ENCODE assay signal across 27 mouse cellular contexts in the genomic region with DNA sequence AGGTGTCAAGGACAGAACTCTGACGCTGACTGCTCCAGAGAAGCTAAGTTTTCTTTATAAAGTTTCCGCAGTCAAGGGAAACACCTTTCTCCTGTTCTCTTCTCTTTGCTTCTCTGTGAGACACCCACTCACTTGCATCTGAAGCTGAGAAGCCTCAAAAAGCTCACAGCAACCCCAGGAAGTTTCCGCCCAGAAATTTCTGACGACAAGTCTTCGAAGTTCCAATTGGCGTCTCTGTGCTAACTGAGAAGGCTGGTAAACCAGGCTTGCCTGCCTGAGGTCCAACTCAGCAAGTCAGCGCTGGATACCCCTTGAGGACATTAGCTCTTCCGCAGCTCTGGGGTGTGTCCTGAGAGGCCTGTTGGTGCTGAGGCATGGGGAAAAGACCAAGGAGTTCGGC. TPM values are rescaled to one million over a fixed set of nuclear protein-coding genes. Genes with fewer than 3 reads are reported as not detected.
DNase-seq lines count a peak whose midpoint lies in the region; ATAC-seq and TF ChIP-seq lines count a peak whose summit lies in the region.
"Had no signal": no experiment of that assay in that cellular context is flagged by ENCODE, and none has a peak within 500 bp of the region (broad histone marks: within the 10 kb centered on the region; RNA-seq: fewer than 3 reads in every experiment).

Gene Fasl (minus strand): TSS at position 157 of the 400 bp plus-strand sequence.

- no peaks in the 10 kb centered on the region for H3K9me3 ChIP-seq in hindbrain, embryonic 12.5 days (replicated peaks)
- no peaks in the 10 kb centered on the region for H3K9me3 ChIP-seq in forebrain, embryonic 10.5 days
- H3K9me3 ChIP-seq: embryonic facial prominence, embryonic 13.5 days; intestine, embryonic 15.5 days; kidney, embryonic 15.5 days; limb, embryonic 10.5 days; megakaryocyte, embryonic 14.5 days; midbrain, embryonic 15.5 days had no signal

- WGBS in small intestine, adult 2 months: 80% methylated on average over 9 of the region's 9 CpGs
- 88% methylated on average over 9 of the region's 9 CpGs for WGBS in hindbrain, embryonic 12.5 days
- 88% methylated on average over 9 of the region's 9 CpGs for WGBS in forebrain, embryonic 10.5 days

- peak within 1 kb of the TSS; percentile 28 for H3K4me3 ChIP-seq in small intestine, adult 2 months (ENCODE audit: low read depth, low read length)
- H3K4me3 ChIP-seq in hindbrain, embryonic 12.5 days: no peak within 1 kb of the TSS
- H3K4me3 ChIP-seq in forebrain, embryonic 10.5 days: no peak within 1 kb of the TSS
- H3K4me3 ChIP-seq: embryonic facial prominence, embryonic 13.5 days; gastrocnemius, adult 2 months; heart, adult 2 months; intestine, embryonic 15.5 days; kidney, embryonic 15.5 days; left cerebral cortex, adult 2 months; limb, embryonic 10.5 days; megakaryocyte, embryonic 14.5 days; midbrain, embryonic 15.5 days had no signal

- no peak for TF ChIP-seq POLR2A in small intestine, adult 2 months (IDR thresholded peaks at IDR 0.05; ENCODE audit: low read depth, low read length)

- H3K27me3 ChIP-seq in small intestine, adult 2 months (ENCODE audit: control insufficient read depth, insufficient read depth, low read length): no peaks in the 10 kb centered on the region
- H3K27me3 ChIP-seq in hindbrain, embryonic 12.5 days: no peaks in the 10 kb centered on the region
- H3K27me3 ChIP-seq in forebrain, embryonic 10.5 days (ENCODE audit: poor library complexity, severe bottlenecking): no peaks in the 10 kb centered on the region
- H3K27me3 ChIP-seq: embryonic facial prominence, embryonic 13.5 days; intestine, embryonic 15.5 days; kidney, embryonic 15.5 days; megakaryocyte, embryonic 14.5 days; midbrain, embryonic 15.5 days had no signal

- no peaks in the 10 kb centered on the region for H3K36me3 ChIP-seq in small intestine, adult 2 months (ENCODE audit: control insufficient read depth, insufficient read depth, low read length)
- H3K36me3 ChIP-seq in hindbrain, embryonic 12.5 days: no peaks in the 10 kb centered on the region
- H3K36me3 ChIP-seq in forebrain, embryonic 10.5 days (replicated peaks): no peaks in the 10 kb centered on the region
- H3K36me3 ChIP-seq: embryonic facial prominence, embryonic 13.5 days; intestine, embryonic 15.5 days; kidney, embryonic 15.5 days; limb, embryonic 10.5 days; midbrain, embryonic 15.5 days had no signal

- 0 out of 2 replicates have a peak, but pooled peaks have one; percentile 27 for ATAC-seq in frontal cortex, adult (ENCODE audit: low TSS enrichment)
- ATAC-seq in hindbrain, embryonic 12.5 days (ENCODE audit: low FRiP score): no peak
- ATAC-seq: forebrain, embryonic 16.5 days; intestine, embryonic 15.5 days; liver, postnatal 0 days; midbrain, embryonic 15.5 days had no signal

- no peak within 1 kb of the TSS for H3K9ac ChIP-seq in hindbrain, embryonic 12.5 days
- H3K9ac ChIP-seq: embryonic facial prominence, embryonic 13.5 days; intestine, embryonic 15.5 days; kidney, embryonic 15.5 days; liver, postnatal 0 days; midbrain, embryonic 15.5 days had no signal

- peak within 1 kb of the TSS; percentile 6; the same call in 1 of the 2 replicates for H3K27ac ChIP-seq in small intestine, adult 2 months (ENCODE audit: insufficient read depth, low read depth, low read length)
- H3K27ac ChIP-seq in hindbrain, embryonic 12.5 days: no peak within 1 kb of the TSS
- H3K27ac ChIP-seq in forebrain, embryonic 10.5 days: no peak within 1 kb of the TSS
- H3K27ac ChIP-seq: embryonic facial prominence, embryonic 13.5 days; gastrocnemius, adult 2 months; heart, adult 2 months; intestine, embryonic 15.5 days; kidney, embryonic 15.5 days; left cerebral cortex, adult 2 months; limb, embryonic 10.5 days; midbrain, embryonic 15.5 days had no signal

- DNase-seq in frontal cortex, postnatal 25 days (ENCODE audit: low spot score in 2 of 2): no peak
- peak; percentile 15 for DNase-seq in brain, adult 2 months (ENCODE audit: low read depth, low spot score)
- peak; percentile 45 for DNase-seq in thymus, postnatal 4 days
- DNase-seq in forebrain, embryonic 10.5 days (ENCODE audit: extremely low spot score, low spot score): no peak
- no peak for DNase-seq in retina, postnatal 1 day
- DNase-seq: adrenal gland, postnatal 10 days; cerebellum, adult 11-12 months; cerebellum, postnatal 14 days; gastrocnemius, adult 2 months; heart, adult 2 months; kidney, postnatal 4 days; layer of hippocampus, adult 9-11 months; liver, postnatal 0 days; lung, postnatal 10 days had no signal

- H3K4me1 ChIP-seq in small intestine, adult 2 months (ENCODE audit: control insufficient read depth, insufficient read depth, insufficient read length, low read length): no peaks in the 10 kb centered on the region
- no peaks in the 10 kb centered on the region for H3K4me1 ChIP-seq in hindbrain, embryonic 12.5 days
- no peaks in the 10 kb centered on the region for H3K4me1 ChIP-seq in forebrain, embryonic 10.5 days
- H3K4me1 ChIP-seq: embryonic facial prominence, embryonic 13.5 days; intestine, embryonic 15.5 days; kidney, embryonic 15.5 days; midbrain, embryonic 15.5 days had no signal

- no peak for TF ChIP-seq CTCF in small intestine, adult 2 months (IDR thresholded peaks at IDR 0.05; ENCODE audit: extremely low read depth, insufficient read length, insufficient replicate concordance, low read depth, low read length)

- H3K4me2 ChIP-seq in hindbrain, embryonic 12.5 days (replicated peaks): no peak within 1 kb of the TSS
- H3K4me2 ChIP-seq: embryonic facial prominence, embryonic 13.5 days; intestine, embryonic 15.5 days; kidney, embryonic 15.5 days; midbrain, embryonic 15.5 days had no signal

RNA-seq across cellular contexts. Expression of gene Fasl, which starts in this region (rescaled TPM):
- polyA plus RNA-seq in small intestine, adult 2 months (2012; rRNA removed): 0.22 and 0.33 TPM in 2 replicates
- 0.20 and 0.21 TPM in 2 replicates for polyA plus RNA-seq in hindbrain, embryonic 12.5 days (2016; fragmentation: Nextera tagmentation; extraction: Ambion mirVana)
- not detected in 2 replicates for polyA plus RNA-seq in forebrain, embryonic 10.5 days (2016; fragmentation: Nextera tagmentation; extraction: Ambion mirVana)
- polyA plus RNA-seq: embryonic facial prominence, embryonic 13.5 days; hindbrain, embryonic 11.5 days; intestine, embryonic 15.5 days; kidney, embryonic 15.5 days; limb, embryonic 10.5 days; stomach, embryonic 14.5 days had no signal

Comparison
In these comparisons a context has a peak if more than half of its experiments do, and no peak if none do; other contexts are left out.
1. DNase-seq: peak in brain, adult 2 months (single experiment) and thymus, postnatal 4 days (single experiment); none in frontal cortex, postnatal 25 days (0 of 2), forebrain, embryonic 10.5 days (single experiment) and retina, postnatal 1 day (single experiment).